Mouse (Mus musculus) midbrain, embryonic 13.5 days (tissue): ENCODE data around the gene Oaz3. TPM values are rescaled to one million over a fixed set of nuclear protein-coding genes. Genes with fewer than 3 reads are reported as not detected.

Experiments used
- ATAC-seq: fragments of 200-750 bp; cut with Nextera tagmentation; 2 replicates; pipeline ENCODE4 v1.8.0; 2017; ENCODE audit warnings: mild to moderate bottlenecking, moderate TSS enrichment, moderate library complexity
- H3K27ac ChIP-seq: fragments of 300-500 bp; sonication (generic); 2 replicates; pipeline ENCODE4 v1.5.1; 2015; ENCODE audit warnings: inconsistent platforms, mild to moderate bottlenecking, moderate library complexity
- H3K27me3 ChIP-seq: fragments of 300-500 bp; sonication (generic); 2 replicates; pipeline ENCODE4 v1.6.1; 2015; ENCODE audit warnings: mild to moderate bottlenecking, inconsistent platforms
- H3K36me3 ChIP-seq: fragments of 300-500 bp; sonication (generic); 2 replicates; pipeline ENCODE4 v1.6.1; 2015; ENCODE audit warnings: mild to moderate bottlenecking, inconsistent platforms
- H3K4me1 ChIP-seq: fragments of 300-500 bp; sonication (generic); replicated peaks from 2 replicates; pipeline ENCODE4 v1.6.1; 2015; ENCODE audit warnings: inconsistent platforms
- H3K4me2 ChIP-seq: fragments of 300-500 bp; sonication (generic); replicated peaks from 2 replicates; pipeline ENCODE4 v1.6.1; 2015; ENCODE audit warnings: moderate library complexity, mild to moderate bottlenecking, inconsistent platforms
- H3K4me3 ChIP-seq: fragments of 300-500 bp; sonication (generic); replicated peaks from 2 replicates; pipeline ENCODE4 v1.5.1; 2015; ENCODE audit warnings: mild to moderate bottlenecking, inconsistent platforms
- H3K9ac ChIP-seq: fragments of 300-500 bp; sonication (generic); replicated peaks from 2 replicates; pipeline ENCODE4 v1.6.1; 2015; ENCODE audit warnings: mild to moderate bottlenecking, inconsistent platforms
- H3K9me3 ChIP-seq: fragments of 300-500 bp; sonication (generic); 2 replicates; pipeline ENCODE4 v1.6.1; 2016; ENCODE audit warnings: mild to moderate bottlenecking, inconsistent platforms
- WGBS: fragments of 180-500 bp; shearing (Covaris S2); methylation state at CpG from one replicate; pipeline ENCODE4 v1.1.7; 2015; 5-methylcytosine and 5-hydroxymethylcytosine counted together
- polyA plus RNA-seq: library from polyadenylated mRNA; unstranded; fragments of >200 nt; fragmentation: Nextera tagmentation; extraction: Ambion mirVana; gene quantifications from 2 replicates; pipeline ENCODE4 v1.2.1, GENCODE M21; 2015

Gene Oaz3
- polyA plus RNA-seq, 1 experiment from 2014 or later = 1.2 TPM

DNA sequence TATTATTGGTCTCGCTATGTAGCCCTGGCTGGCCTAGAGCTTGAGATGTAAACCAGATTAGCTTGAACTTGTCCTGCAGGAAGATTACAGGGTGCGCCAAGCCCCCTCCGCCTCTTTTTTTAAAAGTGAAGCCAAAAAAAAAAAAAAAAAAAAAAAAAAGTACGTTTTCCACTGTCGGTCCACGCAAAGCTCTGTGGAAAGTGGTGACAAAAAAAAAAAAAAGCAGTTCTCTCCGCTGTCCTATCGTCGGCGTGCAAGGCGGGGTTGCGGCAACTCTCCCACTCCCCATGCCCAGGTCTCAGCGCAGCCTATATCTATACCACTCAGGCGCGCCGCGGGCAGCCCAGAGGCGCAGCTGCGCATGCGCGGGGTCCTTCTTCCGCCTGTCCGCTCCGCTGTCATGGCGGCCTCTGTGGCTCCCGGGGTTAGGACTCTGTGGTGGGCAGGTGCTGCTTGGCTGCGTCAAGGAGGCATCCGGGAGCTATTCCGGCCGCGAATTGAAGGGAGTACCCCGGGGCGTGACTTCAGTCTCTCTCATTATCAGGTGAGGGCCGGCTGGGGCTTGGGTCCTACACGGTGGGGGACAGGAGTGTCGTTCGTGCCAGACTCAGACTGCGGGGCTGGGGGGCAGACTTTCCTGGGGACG lies 641 bp downstream of the Oaz3 start, which contains the start of gene Mrpl9:
TSS of gene Mrpl9 (plus strand) at position 368 of the 646 bp plus-strand sequence.
- H3K27ac ChIP-seq = peak within 1 kb of the TSS; percentile 80
- peak within 1 kb of the TSS; percentile 78 for H3K4me2 ChIP-seq
- H3K9ac ChIP-seq = peak within 1 kb of the TSS; percentile 93
- 0 out of 2 replicates have a peak, but pooled peaks cover 3% of the 10 kb centered on the region for H3K27me3 ChIP-seq
- under 1% methylated on average over 39 of the region's 39 CpGs for WGBS
- ATAC-seq = peak; percentile 99
- H3K36me3 ChIP-seq = peaks cover 30% of the 10 kb centered on the region
- no peaks in the 10 kb centered on the region for H3K9me3 ChIP-seq
- H3K4me3 ChIP-seq = peak within 1 kb of the TSS; percentile 93
- H3K4me1 ChIP-seq = peaks cover 15% of the 10 kb centered on the region

DNA sequence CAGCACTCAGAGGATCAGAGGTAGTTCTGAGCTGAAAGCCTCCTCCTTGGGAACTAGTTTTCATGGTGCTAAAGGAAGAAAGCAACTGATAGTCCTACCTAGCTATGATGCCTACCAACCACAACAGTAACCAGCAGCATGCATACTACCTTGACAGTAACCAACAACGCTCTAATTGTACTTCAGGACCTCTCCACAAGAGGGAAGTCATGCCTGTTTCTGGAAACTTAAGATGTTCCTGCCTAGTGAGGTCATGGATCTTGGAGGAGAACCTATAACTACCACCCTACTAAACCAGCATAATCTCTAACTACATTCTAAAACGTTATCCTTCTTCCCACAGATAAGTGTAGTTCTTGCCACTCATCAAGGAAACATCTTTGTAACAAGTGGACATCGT lies 2.5 kb downstream of the Oaz3 start:
- peaks cover 15% of the 10 kb centered on the region for H3K4me1 ChIP-seq

DNA sequence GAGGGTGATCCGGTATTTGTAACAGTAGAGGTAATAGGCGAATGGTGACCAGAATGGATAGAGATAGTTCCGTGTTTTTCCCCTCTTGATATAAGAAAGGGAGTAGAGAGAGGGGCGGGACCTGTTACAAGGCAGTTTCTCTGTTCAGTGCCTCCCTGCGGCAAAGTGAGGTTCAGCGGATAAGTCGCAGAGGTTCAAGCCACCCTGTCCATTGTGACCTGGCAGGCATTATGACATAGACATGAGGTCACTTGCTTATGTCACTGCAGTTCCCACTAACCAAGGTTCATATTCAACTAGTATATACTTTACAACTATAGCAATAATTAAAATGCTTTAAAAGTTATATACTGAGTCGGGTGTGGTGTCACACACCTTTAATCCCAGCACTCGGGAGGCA lies 7.3 kb downstream of the Oaz3 start:
- Histone ChIP-seq H3K27ac (no peak overlapping the region), H3K4me2 (no peak overlapping the region), H3K9ac (no peak overlapping the region), H3K4me3 (no peak overlapping the region), H3K4me1 (no peaks in the 10 kb centered on the region), H3K9me3 (no peaks in the 10 kb centered on the region), H3K27me3 (0 out of 2 replicates have a peak, but pooled peaks cover 3% of the 10 kb centered on the region), H3K36me3 (peaks cover 6% of the 10 kb centered on the region; the same call in 1 of the 2 replicates)
- no peak for ATAC-seq
- 83% methylated on average over 9 of the region's 9 CpGs for WGBS

More for the DNA sequence above, 2.5 kb downstream of the Oaz3 start:
- Histone ChIP-seq H3K27ac (no peak overlapping the region), H3K9ac (no peak overlapping the region), H3K4me3 (no peak overlapping the region), H3K27me3 (0 out of 2 replicates have a peak, but pooled peaks cover 3% of the 10 kb centered on the region), H3K4me2 (no peak overlapping the region), H3K9me3 (no peaks in the 10 kb centered on the region), H3K36me3 (peaks cover 11% of the 10 kb centered on the region)
- WGBS = 44% methylated on average over 3 of the region's 3 CpGs
- no peak for ATAC-seq

DNA sequence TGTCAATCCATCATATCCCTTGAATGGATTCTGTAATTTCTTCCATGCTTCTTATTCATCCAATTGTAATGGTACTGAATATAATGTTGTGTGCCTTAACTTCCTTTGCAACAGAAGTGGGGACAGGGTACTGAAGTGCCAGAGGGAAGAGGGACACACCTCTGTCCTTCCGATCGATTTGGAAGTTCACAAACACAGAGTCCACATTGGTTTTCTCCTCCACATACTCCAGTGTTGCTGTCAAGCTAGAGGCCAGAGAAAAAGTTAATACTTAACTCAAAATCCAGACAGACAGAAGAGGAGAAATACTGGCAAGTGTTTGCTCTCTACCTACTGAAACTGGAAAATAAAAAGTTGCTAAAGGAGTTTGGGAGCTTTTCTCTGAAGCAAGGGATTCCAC lies 9.4 kb downstream of the Oaz3 start:
- Histone ChIP-seq H3K4me2 (no peak overlapping the region), H3K4me1 (no peaks in the 10 kb centered on the region), H3K9me3 (no peaks in the 10 kb centered on the region), H3K4me3 (no peak overlapping the region), H3K27me3 (no peaks in the 10 kb centered on the region), H3K9ac (no peak overlapping the region), H3K36me3 (peaks cover 23% of the 10 kb centered on the region), H3K27ac (no peak overlapping the region)
- ATAC-seq = no peak
- WGBS = 95% methylated on average over 2 of the region's 2 CpGs

DNA sequence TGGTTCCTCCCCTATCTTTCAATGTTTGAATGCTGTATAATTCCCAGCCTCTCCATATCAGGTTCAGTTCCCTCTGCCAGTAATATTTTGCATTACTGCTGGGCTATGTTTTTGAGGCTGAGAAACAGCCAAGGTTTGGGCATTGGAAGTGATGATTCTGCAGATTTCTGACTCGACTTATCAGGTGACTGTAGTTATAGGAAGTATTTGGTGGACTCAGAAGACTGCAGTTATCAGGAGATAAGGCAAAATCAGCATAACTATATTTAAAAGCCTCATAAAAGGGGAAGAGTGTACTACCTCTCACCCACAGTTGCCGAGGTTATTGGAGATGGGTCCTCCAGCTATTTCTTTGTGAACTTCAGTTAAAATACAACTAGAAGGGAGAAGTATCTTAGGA lies 12.7 kb downstream of the Oaz3 start:
- H3K9me3 ChIP-seq = no peaks in the 10 kb centered on the region
- no peak overlapping the region for H3K9ac ChIP-seq
- no peak for ATAC-seq
- H3K36me3 ChIP-seq = peaks cover 49% of the 10 kb centered on the region
- H3K27ac ChIP-seq = no peak overlapping the region
- H3K4me3 ChIP-seq = no peak overlapping the region
- H3K4me2 ChIP-seq = no peak overlapping the region
- H3K4me1 ChIP-seq = no peaks in the 10 kb centered on the region
- WGBS = 86% methylated on average over 2 of the region's 2 CpGs
- no peaks in the 10 kb centered on the region for H3K27me3 ChIP-seq

DNA sequence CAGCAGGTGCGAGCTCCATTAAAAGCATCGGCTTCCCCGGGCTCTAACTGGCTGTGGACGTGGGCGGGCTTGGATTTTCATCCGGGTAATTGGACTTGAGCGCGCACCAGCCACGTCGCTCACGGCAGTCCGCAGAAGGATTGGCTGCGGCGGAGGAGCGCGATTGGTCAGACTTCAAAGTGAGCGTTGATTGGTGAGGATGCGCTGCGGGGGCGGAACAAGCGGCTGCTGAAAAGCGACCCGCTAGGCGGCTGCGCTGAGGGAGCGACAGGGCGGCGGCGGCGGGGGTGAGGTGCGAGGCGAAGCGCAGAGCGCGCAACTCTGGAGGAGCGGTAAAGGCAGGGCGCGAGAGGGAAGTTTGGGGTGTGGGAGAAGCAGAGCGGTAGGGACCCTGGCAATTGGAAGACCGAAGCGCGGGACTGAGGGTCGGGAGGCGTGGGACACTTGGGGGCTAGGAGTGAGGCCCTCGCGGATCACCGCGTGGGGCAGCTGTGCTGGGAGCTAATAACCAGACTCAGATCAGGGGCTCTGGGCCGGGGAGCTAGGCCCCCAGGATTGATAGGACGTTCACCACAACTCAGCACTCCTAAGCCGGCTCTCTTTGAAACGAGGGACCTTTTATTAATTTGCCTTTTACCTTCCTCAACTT lies 30.6 kb downstream of the Oaz3 start, which contains the start of gene Tdrkh:
TSS of gene Tdrkh (plus strand) at position 243 of the 649 bp plus-strand sequence.
- no peaks in the 10 kb centered on the region for H3K36me3 ChIP-seq
- H3K4me1 ChIP-seq = peaks cover 18% of the 10 kb centered on the region
- H3K27ac ChIP-seq = peak within 1 kb of the TSS; percentile 81
- H3K9me3 ChIP-seq = no peaks in the 10 kb centered on the region
- H3K4me3 ChIP-seq = peak within 1 kb of the TSS; percentile 62
- WGBS = 8% methylated on average over 52 of the region's 52 CpGs
- peak; percentile 99 for ATAC-seq
- peak within 1 kb of the TSS; percentile 77 for H3K4me2 ChIP-seq
- H3K27me3 ChIP-seq = no peaks in the 10 kb centered on the region
- H3K9ac ChIP-seq = peak within 1 kb of the TSS; percentile 79

DNA sequence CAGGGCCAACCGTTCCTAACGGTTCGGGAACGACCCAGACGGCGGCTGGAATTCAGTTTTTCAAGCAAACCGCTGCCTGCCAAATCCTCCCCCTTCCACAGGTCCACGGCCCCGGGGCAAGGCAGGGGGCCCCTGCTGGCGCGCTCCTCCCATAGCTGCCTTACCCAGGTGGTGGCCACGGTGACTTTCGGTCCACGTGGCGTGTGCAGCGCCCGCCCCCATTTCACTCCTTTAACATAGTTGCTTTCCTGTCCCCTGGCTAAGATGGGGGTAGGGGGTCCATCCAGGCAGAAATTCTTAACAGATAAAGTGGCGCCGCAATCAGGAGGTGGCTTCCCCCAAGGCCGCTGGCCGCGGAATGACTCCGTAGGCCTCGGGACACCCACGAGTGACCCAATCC lies 31.2 kb downstream of the Oaz3 start:
- Histone ChIP-seq H3K4me1 (peaks cover 18% of the 10 kb centered on the region), H3K4me3 (peak overlapping the region; percentile 62), H3K9ac (peak overlapping the region; percentile 77), H3K4me2 (peak overlapping the region; percentile 77), H3K27me3 (no peaks in the 10 kb centered on the region), H3K27ac (peak overlapping the region; percentile 81), H3K36me3 (no peaks in the 10 kb centered on the region), H3K9me3 (no peaks in the 10 kb centered on the region)
- peak; percentile 71; the same call in 1 of the 2 replicates for ATAC-seq
- WGBS = 7% methylated on average over 25 of the region's 25 CpGs

DNA sequence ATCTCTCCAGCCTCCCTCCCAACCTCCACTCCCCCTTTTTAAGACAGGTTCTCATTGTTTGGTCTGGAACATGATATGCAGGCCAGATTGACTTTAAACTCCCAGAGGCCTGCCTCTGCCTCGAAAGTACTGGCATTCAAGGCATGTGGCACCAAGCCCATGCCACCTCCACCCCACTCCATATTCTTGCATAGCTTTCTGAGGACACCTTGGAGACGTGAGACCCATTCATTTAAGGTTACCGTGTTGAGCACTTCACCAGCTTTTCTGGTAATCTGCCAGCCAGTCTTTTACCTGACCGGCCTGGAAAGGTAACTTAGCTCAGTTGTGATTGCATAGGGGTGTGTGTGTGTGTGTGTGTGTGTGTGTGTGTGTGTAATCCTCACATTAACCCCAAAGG lies 38.2 kb downstream of the Oaz3 start:
- Histone ChIP-seq H3K9me3 (no peaks in the 10 kb centered on the region), H3K27ac (no peak overlapping the region), H3K36me3 (no peaks in the 10 kb centered on the region), H3K4me2 (no peak overlapping the region), H3K4me3 (no peak overlapping the region), H3K27me3 (peaks cover 14% of the 10 kb centered on the region), H3K4me1 (peaks cover 10% of the 10 kb centered on the region; the same call in 1 of the 2 replicates), H3K9ac (no peak overlapping the region)
- no peak for ATAC-seq
- 81% methylated on average over 4 of the region's 4 CpGs for WGBS

DNA sequence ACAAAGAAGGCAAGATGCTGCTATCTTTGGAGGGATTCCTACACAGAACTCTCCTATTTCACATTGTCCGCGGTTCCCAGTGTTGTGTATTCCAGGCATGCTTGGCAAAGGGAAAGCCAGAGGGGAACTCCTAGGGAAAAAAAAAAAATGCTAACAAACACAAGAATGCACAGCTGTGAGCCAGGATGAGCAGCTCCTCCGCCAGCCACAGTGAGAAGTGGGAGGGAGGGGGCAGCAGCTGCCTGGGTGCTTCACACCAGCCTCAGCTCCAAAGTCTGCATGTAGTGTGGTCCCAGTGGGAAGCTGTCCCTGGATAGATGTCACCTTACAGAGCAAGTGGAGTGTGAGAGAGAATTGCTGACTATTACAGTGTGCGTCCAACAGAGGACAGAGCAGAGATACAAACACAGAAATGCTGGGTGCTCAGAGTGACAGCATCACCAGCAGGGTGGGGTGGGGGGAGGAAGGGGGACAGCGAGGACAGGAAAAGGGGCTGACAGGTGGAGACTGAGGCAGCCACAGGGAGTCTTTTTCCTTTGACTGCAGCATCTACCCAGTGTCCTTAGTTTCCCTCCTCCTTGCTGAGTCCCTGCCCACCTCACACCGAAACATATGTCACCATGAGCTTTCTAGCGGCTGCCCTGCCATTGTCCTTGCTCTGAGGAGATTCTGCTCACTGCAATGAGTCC lies 39.2 kb downstream of the Oaz3 start:
- WGBS = 23% methylated on average over 7 of the region's 7 CpGs
- Histone ChIP-seq H3K27me3 (peaks cover 14% of the 10 kb centered on the region), H3K4me3 (no peak overlapping the region), H3K4me1 (peaks cover 21% of the 10 kb centered on the region), H3K4me2 (no peak overlapping the region), H3K9me3 (no peaks in the 10 kb centered on the region), H3K36me3 (no peaks in the 10 kb centered on the region), H3K9ac (peak overlapping the region; percentile 4; the same call in 1 of the 2 replicates), H3K27ac (no peak overlapping the region)
- ATAC-seq = peak; percentile 41; the same call in 1 of the 2 replicates

DNA sequence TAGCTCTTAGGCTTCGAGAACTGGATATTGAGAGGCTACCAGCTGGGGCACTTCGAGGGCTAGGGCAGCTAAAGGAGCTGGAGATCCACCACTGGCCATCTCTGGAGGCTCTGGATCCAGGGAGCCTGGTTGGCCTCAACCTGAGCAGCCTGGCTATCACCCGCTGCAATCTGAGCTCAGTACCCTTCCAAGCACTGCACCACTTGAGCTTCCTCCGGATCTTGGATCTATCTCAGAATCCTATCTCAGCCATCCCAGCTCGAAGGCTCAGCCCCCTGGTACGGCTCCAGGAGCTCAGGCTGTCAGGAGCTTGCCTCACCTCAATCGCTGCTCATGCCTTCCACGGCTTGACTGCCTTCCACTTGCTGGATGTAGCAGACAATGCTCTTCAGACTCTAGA lies 41.3 kb downstream of the Oaz3 start:
- Histone ChIP-seq H3K27me3 (peaks cover 23% of the 10 kb centered on the region), H3K27ac (no peak overlapping the region), H3K9me3 (no peaks in the 10 kb centered on the region), H3K4me1 (peaks cover 30% of the 10 kb centered on the region), H3K4me2 (no peak overlapping the region), H3K9ac (no peak overlapping the region), H3K4me3 (no peak overlapping the region), H3K36me3 (no peaks in the 10 kb centered on the region)
- ATAC-seq = no peak
- 79% methylated on average over 8 of the region's 8 CpGs for WGBS

DNA sequence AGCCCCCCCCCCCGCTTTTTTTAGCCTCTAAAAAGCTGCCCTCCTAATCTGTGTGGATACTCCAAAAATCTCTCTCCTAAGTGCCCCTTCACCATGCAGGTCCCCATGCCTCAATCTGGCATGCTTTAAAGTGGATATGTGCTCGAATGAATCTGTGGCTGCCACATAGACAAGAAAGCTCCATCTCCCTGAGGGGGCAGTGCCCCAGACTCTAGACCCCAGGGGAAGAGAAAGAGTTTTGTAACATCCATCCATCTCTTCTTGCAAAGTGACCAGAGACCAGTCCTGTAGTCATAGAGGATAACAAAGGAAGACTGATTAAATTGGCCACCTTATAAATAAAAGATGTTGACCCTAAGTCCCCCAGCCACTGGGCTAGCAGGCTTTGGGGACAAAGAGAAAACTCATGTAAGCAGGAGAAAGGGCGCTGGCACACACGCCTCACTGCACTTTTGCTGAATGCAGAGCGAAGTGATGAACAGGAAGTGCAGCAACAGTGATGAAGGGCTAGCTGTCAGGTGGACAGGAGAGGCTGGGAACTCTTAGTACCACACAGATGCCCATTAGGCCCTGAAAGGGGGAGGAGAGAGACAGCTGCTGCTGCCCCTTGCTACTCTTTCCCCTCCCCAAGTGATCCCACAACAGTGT lies 43.9 kb downstream of the Oaz3 start:
- peak overlapping the region; percentile 42; the same call in 1 of the 2 replicates for H3K4me3 ChIP-seq
- H3K27ac ChIP-seq = no peak overlapping the region
- H3K36me3 ChIP-seq = no peaks in the 10 kb centered on the region
- peaks cover 28% of the 10 kb centered on the region for H3K4me1 ChIP-seq
- peak overlapping the region; percentile 70 for H3K9ac ChIP-seq
- H3K9me3 ChIP-seq = no peaks in the 10 kb centered on the region
- peak; percentile 44; the same call in 1 of the 2 replicates for ATAC-seq
- 15% methylated on average over 5 of the region's 5 CpGs for WGBS
- peak overlapping the region; percentile 70 for H3K4me2 ChIP-seq
- H3K27me3 ChIP-seq = peaks cover 29% of the 10 kb centered on the region
